Mouse (Mus musculus) embryonic fibroblast, embryonic 13.5 days (primary cell): Measurements from ENCODE around the gene Fam213b.

ENCODE experiments used
- CTCF ChIP-seq: IDR thresholded peaks from 2 replicates; pipeline ENCODE4 v1.5.1; 2011; ENCODE audit warnings: mild to moderate bottlenecking, control low read depth, low read length, moderate library complexity, borderline replicate concordance; ENCODE audit not compliant: insufficient read depth
- POLR2A ChIP-seq: IDR thresholded peaks from 2 replicates; pipeline ENCODE4 v1.6.1; 2011; ENCODE audit warnings: low read depth, mild to moderate bottlenecking, control low read depth, low read length, moderate library complexity

GRCm38 (mm10) chr4:154913845-154914244 is 14.9 kb upstream of the Fam213b start:
- TF ChIP-seq CTCF (no peak), POLR2A (no peak)
